Comparison of ENCODE assay signal across 9 mouse cellular contexts in genomic region chr6:90712063-90712462, GRCm38 (mm10).
DNase-seq lines count a peak whose midpoint lies in the region; ATAC-seq lines count a peak whose summit lies in the region.
"Had no signal": no experiment of that assay in that cellular context is flagged by ENCODE, and none has a peak within 500 bp of the region (broad histone marks: within the 10 kb centered on the region; RNA-seq: fewer than 3 reads in every experiment).

No protein-coding gene starts in this region.

- H3K4me2 ChIP-seq in heart, embryonic 14.5 days (ENCODE audit: low read length) = no peak overlapping the region
- no peak overlapping the region for H3K4me2 ChIP-seq in embryonic facial prominence, embryonic 11.5 days (ENCODE audit: low read depth, low read length)
- H3K4me2 ChIP-seq in intestine, embryonic 15.5 days (replicated peaks) = peak overlapping the region; percentile 30
- peak overlapping the region; percentile 10; the same call in 1 of the 2 replicates for H3K4me2 ChIP-seq in midbrain, embryonic 11.5 days

- no peak overlapping the region for H3K4me3 ChIP-seq in heart, embryonic 14.5 days (ENCODE audit: control insufficient read depth in 1 of 2, insufficient read depth in 1 of 2, low read depth in 1 of 2, low read length in 2 of 2)
- no peak overlapping the region for H3K4me3 ChIP-seq in embryonic facial prominence, embryonic 11.5 days (ENCODE audit: low read depth, low read length)
- no peak overlapping the region for H3K4me3 ChIP-seq in intestine, embryonic 15.5 days (replicated peaks)
- H3K4me3 ChIP-seq in midbrain, embryonic 11.5 days (ENCODE audit: low read depth, low read length) = no peak overlapping the region

- peaks cover 7% of the 10 kb centered on the region; the same call in 1 of the 2 replicates for H3K36me3 ChIP-seq in heart, embryonic 14.5 days (ENCODE audit: control insufficient read depth, insufficient read depth, low read length)
- no peaks in the 10 kb centered on the region for H3K36me3 ChIP-seq in embryonic facial prominence, embryonic 11.5 days (replicated peaks; ENCODE audit: control insufficient read depth, insufficient read depth, low read depth, low read length)
- no peaks in the 10 kb centered on the region for H3K36me3 ChIP-seq in intestine, embryonic 15.5 days
- H3K36me3 ChIP-seq in midbrain, embryonic 11.5 days (ENCODE audit: control insufficient read depth, insufficient read depth, low read length) = no peaks in the 10 kb centered on the region

- ATAC-seq in heart, embryonic 14.5 days (ENCODE audit: insufficient number of reproducible peaks, insufficient read depth, low FRiP score, low read depth) = no peak
- no peak for ATAC-seq in embryonic facial prominence, embryonic 11.5 days (replicated peaks; ENCODE audit: insufficient number of reproducible peaks, low FRiP score, low TSS enrichment, low read depth)
- ATAC-seq in intestine, embryonic 15.5 days = peak; percentile 29; the same call in 1 of the 2 replicates
- no peak for ATAC-seq in midbrain, embryonic 11.5 days (ENCODE audit: low FRiP score)

- 0 out of 2 replicates have a peak overlapping the region, but pooled peaks have one; percentile 0 for H3K9ac ChIP-seq in heart, embryonic 14.5 days (ENCODE audit: low read length)
- H3K9ac ChIP-seq in embryonic facial prominence, embryonic 11.5 days (replicated peaks; ENCODE audit: low read length) = no peak overlapping the region; the same call in 1 of the 2 replicates
- H3K9ac ChIP-seq in intestine, embryonic 15.5 days = no peak overlapping the region
- 0 out of 2 replicates have a peak overlapping the region, but pooled peaks have one; percentile 16 for H3K9ac ChIP-seq in midbrain, embryonic 11.5 days (ENCODE audit: low read length)

- 0 out of 4 replicates have a peak overlapping the region, but pooled peaks of 1 of the 2 experiments have one; percentile 33 for H3K27ac ChIP-seq in heart, embryonic 14.5 days (replicated peaks in 1 of 2; ENCODE audit: control insufficient read depth in 1 of 2, insufficient read depth in 1 of 2, low read depth in 2 of 2, low read length in 2 of 2)
- H3K27ac ChIP-seq in embryonic facial prominence, embryonic 11.5 days (replicated peaks; ENCODE audit: low read depth, low read length) = 0 out of 2 replicates have a peak overlapping the region, but pooled peaks have one; percentile 13
- H3K27ac ChIP-seq in intestine, embryonic 15.5 days = peak overlapping the region; percentile 51
- H3K27ac ChIP-seq in midbrain, embryonic 11.5 days (ENCODE audit: low read depth, low read length) = peak overlapping the region; percentile 79

- 66% methylated on average over 3 of the region's 3 CpGs for WGBS in heart, embryonic 14.5 days
- WGBS in embryonic facial prominence, embryonic 11.5 days = 63% methylated on average over 3 of the region's 3 CpGs
- WGBS in intestine, embryonic 15.5 days = 49% methylated on average over 3 of the region's 3 CpGs
- 40% methylated on average over 3 of the region's 3 CpGs for WGBS in midbrain, embryonic 11.5 days

- no peaks in the 10 kb centered on the region for H3K27me3 ChIP-seq in heart, embryonic 14.5 days (ENCODE audit: control insufficient read depth, insufficient read depth, low read length)
- no peaks in the 10 kb centered on the region for H3K27me3 ChIP-seq in embryonic facial prominence, embryonic 11.5 days (ENCODE audit: control insufficient read depth, insufficient read depth, low read length)
- no peaks in the 10 kb centered on the region for H3K27me3 ChIP-seq in intestine, embryonic 15.5 days (replicated peaks)
- no peaks in the 10 kb centered on the region for H3K27me3 ChIP-seq in midbrain, embryonic 11.5 days (ENCODE audit: control insufficient read depth, insufficient read depth, low read length)

- H3K4me1 ChIP-seq in heart, embryonic 14.5 days (ENCODE audit: control insufficient read depth in 2 of 2, insufficient read depth in 2 of 2, low read length in 2 of 2) = peaks cover 67 to 95% of the 10 kb centered on the region in 2 experiments
- H3K4me1 ChIP-seq in embryonic facial prominence, embryonic 11.5 days (ENCODE audit: control insufficient read depth, insufficient read depth, low read length) = peaks cover 8% of the 10 kb centered on the region; the same call in 1 of the 2 replicates
- peaks cover 56% of the 10 kb centered on the region for H3K4me1 ChIP-seq in intestine, embryonic 15.5 days (replicated peaks)
- peaks cover 53% of the 10 kb centered on the region for H3K4me1 ChIP-seq in midbrain, embryonic 11.5 days (ENCODE audit: control insufficient read depth, insufficient read depth, low read length)

- no peak for DNase-seq in heart, adult 18-20 months
- DNase-seq in embryonic facial prominence, embryonic 11.5 days (ENCODE audit: low spot score) = no peak
- no peak for DNase-seq in midbrain, embryonic 11.5 days (ENCODE audit: low spot score, missing footprints)
- DNase-seq in layer of hippocampus, postnatal 14 days (ENCODE audit: low spot score in 2 of 2) = no peak
- DNase-seq in gastrocnemius, adult 8-10 months (ENCODE audit: low spot score in 2 of 2) = no peak
- no peak for DNase-seq in testis, postnatal 10 days (ENCODE audit: low spot score)
- DNase-seq: lung, postnatal 36 days had no signal

- no peaks in the 10 kb centered on the region for H3K9me3 ChIP-seq in heart, embryonic 14.5 days (ENCODE audit: control insufficient read depth, low read length)
- H3K9me3 ChIP-seq in embryonic facial prominence, embryonic 11.5 days (replicated peaks; ENCODE audit: control insufficient read depth, low read length) = no peaks in the 10 kb centered on the region
- H3K9me3 ChIP-seq in intestine, embryonic 15.5 days = no peaks in the 10 kb centered on the region
- H3K9me3 ChIP-seq in midbrain, embryonic 11.5 days (ENCODE audit: control insufficient read depth, low read length) = no peaks in the 10 kb centered on the region

Comparison
In these comparisons a context has a peak if more than half of its experiments do, and no peak if none do; other contexts are left out.
1. H3K4me2 ChIP-seq: peak in intestine, embryonic 15.5 days (single experiment) and midbrain, embryonic 11.5 days (single experiment); none in heart, embryonic 14.5 days (single experiment) and embryonic facial prominence, embryonic 11.5 days (single experiment).
2. H3K9ac ChIP-seq: peak in heart, embryonic 14.5 days (single experiment) and midbrain, embryonic 11.5 days (single experiment); none in embryonic facial prominence, embryonic 11.5 days (single experiment) and intestine, embryonic 15.5 days (single experiment).